Mouse (Mus musculus) testis, adult 2 months (tissue): ENCODE data around the gene Zfp667. TPM values are rescaled to one million over a fixed set of nuclear protein-coding genes. Genes with fewer than 3 reads are reported as not detected.
"Not testable (repeated sequence)": the region's sequence is repeated elsewhere in the genome, so short reads cannot be mapped to it uniquely, and the experiment has no call there.

Experiments
- H3K27ac ChIP-seq: fragments of 200-500 bp; 2 replicates; pipeline ENCODE4 v1.5.1; 2012; ENCODE audit warnings: low read depth, low read length; ENCODE audit not compliant: control insufficient read depth, insufficient read depth
- H3K27me3 ChIP-seq: fragments of 200-500 bp; 2 replicates; pipeline ENCODE4 v1.6.1; 2012; ENCODE audit warnings: mild to moderate bottlenecking, low read length, moderate library complexity; ENCODE audit not compliant: control insufficient read depth, insufficient read depth
- H3K36me3 ChIP-seq: fragments of 200-500 bp; 2 replicates; pipeline ENCODE4 v1.6.1; 2012; ENCODE audit warnings: mild to moderate bottlenecking, low read length; ENCODE audit not compliant: control insufficient read depth, insufficient read depth
- H3K4me1 ChIP-seq: fragments of 200-500 bp; 2 replicates; pipeline ENCODE4 v1.6.1; 2012; ENCODE audit warnings: low read length; ENCODE audit not compliant: control insufficient read depth, insufficient read depth
- H3K4me3 ChIP-seq: fragments of 200-500 bp; 2 replicates; pipeline ENCODE4 v1.5.1; 2012; ENCODE audit warnings: low read depth, mild to moderate bottlenecking, low read length, moderate library complexity, mixed read lengths; ENCODE audit not compliant: control insufficient read depth
- CTCF ChIP-seq: fragments of 200-500 bp; IDR thresholded peaks from 2 replicates; pipeline ENCODE4 v1.5.1; 2012; ENCODE audit warnings: low read depth, mild to moderate bottlenecking, inconsistent platforms, low read length, moderate library complexity; ENCODE audit not compliant: control insufficient read depth, insufficient read depth, insufficient replicate concordance
- POLR2A ChIP-seq: fragments of 200-500 bp; IDR thresholded peaks from 2 replicates; pipeline ENCODE4 v1.6.1; 2012; ENCODE audit warnings: low read depth, mild to moderate bottlenecking, inconsistent platforms, low read length, moderate library complexity; ENCODE audit not compliant: control insufficient read depth
- polyA plus RNA-seq: library from polyadenylated mRNA; depleted of rRNA; stranded (reverse); fragments of >200 nt; gene quantifications from 2 replicates; pipeline ENCODE4 v1.2.3, GENCODE M21; 2012

Gene Zfp667
- polyA plus RNA-seq, 1 experiment: 3.1 TPM

GRCm38 (mm10) chr7:6282749-6283148 is 3.6 kb upstream of the Zfp667 start:
- no peaks in the 10 kb centered on the region for H3K36me3 ChIP-seq
- no peaks in the 10 kb centered on the region for H3K27me3 ChIP-seq
- peaks cover 11% of the 10 kb centered on the region for H3K4me1 ChIP-seq
- no peak overlapping the region for H3K27ac ChIP-seq
- no peak overlapping the region for H3K4me3 ChIP-seq
- no peak for TF ChIP-seq POLR2A
- TF ChIP-seq CTCF: no peak

GRCm38 (mm10) chr7:6283451-6284075 is 2.8 kb upstream of the Zfp667 start:
- Histone ChIP-seq H3K27ac (peak overlapping the region; percentile 92), H3K36me3 (no peaks in the 10 kb centered on the region), H3K4me1 (peaks cover 12% of the 10 kb centered on the region), H3K27me3 (no peaks in the 10 kb centered on the region), H3K4me3 (peak overlapping the region; percentile 85)
- peak; percentile 48; the same call in 1 of the 2 replicates for TF ChIP-seq CTCF
- peak; percentile 46 for TF ChIP-seq POLR2A

GRCm38 (mm10) chr7:6284442-6285012 is 1.9 kb upstream of the Zfp667 start:
- Histone ChIP-seq H3K36me3 (no peaks in the 10 kb centered on the region), H3K4me3 (no peak overlapping the region), H3K27ac (no peak overlapping the region), H3K4me1 (peaks cover 12% of the 10 kb centered on the region), H3K27me3 (no peaks in the 10 kb centered on the region)
- no peak for TF ChIP-seq CTCF
- no peak for TF ChIP-seq POLR2A

- Histone ChIP-seq H3K4me3 (no peak overlapping the region), H3K27me3 (no peaks in the 10 kb centered on the region), H3K27ac (no peak overlapping the region), H3K4me1 (peaks cover 12% of the 10 kb centered on the region), H3K36me3 (no peaks in the 10 kb centered on the region)
- TF ChIP-seq POLR2A (no peak), CTCF (no peak)
Measured at GRCm38 (mm10) chr7:6285366-6285765, 1.0 kb upstream of the Zfp667 start.

- Histone ChIP-seq H3K4me1 (peaks cover 10% of the 10 kb centered on the region), H3K27ac (peak overlapping the region; percentile 1; the same call in 1 of the 2 replicates), H3K4me3 (peak overlapping the region; percentile 70), H3K36me3 (no peaks in the 10 kb centered on the region), H3K27me3 (no peaks in the 10 kb centered on the region)
- TF ChIP-seq CTCF: no peak
- TF ChIP-seq POLR2A: no peak
Measured at GRCm38 (mm10) chr7:6286921-6287531, 647 bp downstream of the Zfp667 start.

GRCm38 (mm10) chr7:6291121-6291520 is 4.7 kb downstream of the Zfp667 start:
- not testable (repeated sequence) for H3K4me3 ChIP-seq, H3K36me3 ChIP-seq, H3K27ac ChIP-seq, H3K27me3 ChIP-seq
- peaks cover 10% of the 10 kb centered on the region for H3K4me1 ChIP-seq

GRCm38 (mm10) chr7:6300796-6301195 is 14.4 kb downstream of the Zfp667 start:
- H3K27me3 ChIP-seq, H3K36me3 ChIP-seq, H3K27ac ChIP-seq, H3K4me1 ChIP-seq, H3K4me3 ChIP-seq: not testable (repeated sequence)
